In genomic region chr1:89454196-89455123, GRCm38 (mm10) we compare ENCODE assay signal across 9 mouse cellular contexts. TPM values are rescaled to one million over a fixed set of nuclear protein-coding genes. Genes with fewer than 3 reads are reported as not detected.
A peak's percentile ranks its signal among the peaks of the same experiment; 100 is the strongest.
DNase-seq lines count a peak whose midpoint lies in the region; ATAC-seq and TF ChIP-seq lines count a peak whose summit lies in the region.
"Had no signal": no experiment of that assay in that cellular context is flagged by ENCODE, and none has a peak within 500 bp of the region (broad histone marks: within the 10 kb centered on the region; RNA-seq: fewer than 3 reads in every experiment).

Gene Agap1, plus strand, starts transcription at chr1:89454806.

- H3K36me3 ChIP-seq in forebrain, embryonic 13.5 days (ENCODE audit: poor library complexity, severe bottlenecking): 0 out of 2 replicates have a peak, but pooled peaks cover 3% of the 10 kb centered on the region
- H3K36me3 ChIP-seq in heart, postnatal 0 days (replicated peaks; ENCODE audit: control insufficient read depth, insufficient read depth, low read length): no peaks in the 10 kb centered on the region
- H3K36me3 ChIP-seq in liver, embryonic 15.5 days (replicated peaks): no peaks in the 10 kb centered on the region
- no peaks in the 10 kb centered on the region for H3K36me3 ChIP-seq in neural tube, embryonic 13.5 days

- DNase-seq in 416B (ENCODE audit: low read depth): peak; percentile 82
- peak; percentile 91 for DNase-seq in heart, postnatal 0 days (ENCODE audit: low spot score)
- peak; percentile 95 to 98 for DNase-seq in kidney, postnatal 4 days
- peak; percentile 81 for DNase-seq in telencephalon, adult 2 months (ENCODE audit: low read depth, low spot score)

- H3K4me1 ChIP-seq in forebrain, embryonic 13.5 days: peaks cover 26% of the 10 kb centered on the region
- peaks cover 22% of the 10 kb centered on the region for H3K4me1 ChIP-seq in heart, postnatal 0 days (ENCODE audit: control insufficient read depth, insufficient read depth)
- peaks cover 19% of the 10 kb centered on the region for H3K4me1 ChIP-seq in liver, embryonic 15.5 days (replicated peaks)
- peaks cover 28% of the 10 kb centered on the region for H3K4me1 ChIP-seq in neural tube, embryonic 13.5 days (replicated peaks)

- no peaks in the 10 kb centered on the region for H3K27me3 ChIP-seq in forebrain, embryonic 13.5 days
- H3K27me3 ChIP-seq in heart, postnatal 0 days (ENCODE audit: control insufficient read depth, insufficient read depth, low read length): no peaks in the 10 kb centered on the region
- H3K27me3 ChIP-seq in liver, embryonic 15.5 days: peaks cover 52% of the 10 kb centered on the region
- H3K27me3 ChIP-seq in neural tube, embryonic 13.5 days: no peaks in the 10 kb centered on the region
- H3K27me3 ChIP-seq: CH12.LX had no signal

- peak within 1 kb of the TSS; percentile 88 for H3K9ac ChIP-seq in forebrain, embryonic 13.5 days
- peak within 1 kb of the TSS; percentile 89 for H3K9ac ChIP-seq in heart, postnatal 0 days (replicated peaks; ENCODE audit: low read depth, low read length)
- peak within 1 kb of the TSS; percentile 51 for H3K9ac ChIP-seq in liver, embryonic 15.5 days
- peak within 1 kb of the TSS; percentile 94 for H3K9ac ChIP-seq in neural tube, embryonic 13.5 days

- H3K4me2 ChIP-seq in forebrain, embryonic 13.5 days: peak within 1 kb of the TSS; percentile 85
- H3K4me2 ChIP-seq in heart, postnatal 0 days (ENCODE audit: low read depth, low read length): peak within 1 kb of the TSS; percentile 99
- peak within 1 kb of the TSS; percentile 78 for H3K4me2 ChIP-seq in liver, embryonic 15.5 days
- peak within 1 kb of the TSS; percentile 90 for H3K4me2 ChIP-seq in neural tube, embryonic 13.5 days

- H3K27ac ChIP-seq in forebrain, embryonic 13.5 days: peak within 1 kb of the TSS; percentile 80
- peak within 1 kb of the TSS; percentile 92 for H3K27ac ChIP-seq in heart, postnatal 0 days (ENCODE audit: low read depth)
- H3K27ac ChIP-seq in liver, embryonic 15.5 days (replicated peaks): no peak within 1 kb of the TSS
- peak within 1 kb of the TSS; percentile 92 for H3K27ac ChIP-seq in neural tube, embryonic 13.5 days (replicated peaks)

- TF ChIP-seq CTCF in heart, postnatal 0 days (IDR thresholded peaks at IDR 0.05; ENCODE audit: low read depth): no peak

- TF ChIP-seq EP300 in heart, postnatal 0 days (IDR thresholded peaks at IDR 0.05; ENCODE audit: low read depth): no peak

- under 1% methylated on average over 88 of the region's 118 CpGs for WGBS in forebrain, embryonic 13.5 days
- WGBS in heart, postnatal 0 days: under 1% methylated on average over 79 of the region's 118 CpGs
- under 1% methylated on average over 113 of the region's 118 CpGs for WGBS in liver, embryonic 15.5 days (ENCODE audit: insufficient replicate concordance)
- under 1% methylated on average over 93 of the region's 118 CpGs for WGBS in neural tube, embryonic 13.5 days

- peak; percentile 74 for ATAC-seq in cerebellum, adult (ENCODE audit: insufficient number of reproducible peaks, low FRiP score, low TSS enrichment)
- peak; percentile 96 for ATAC-seq in forebrain, embryonic 13.5 days
- ATAC-seq in heart, postnatal 0 days (ENCODE audit: insufficient read depth, low read depth): peak; percentile 96
- ATAC-seq in liver, embryonic 15.5 days (ENCODE audit: insufficient read depth): peak; percentile 86
- ATAC-seq in neural tube, embryonic 13.5 days (ENCODE audit: low read depth): peak; percentile 91

- peaks cover 11% of the 10 kb centered on the region for H3K9me3 ChIP-seq in forebrain, embryonic 13.5 days (replicated peaks)
- peaks cover 7% of the 10 kb centered on the region; the same call in 1 of the 2 replicates for H3K9me3 ChIP-seq in heart, postnatal 0 days (replicated peaks; ENCODE audit: control insufficient read depth, low read length)
- H3K9me3 ChIP-seq in liver, embryonic 15.5 days (replicated peaks): no peaks in the 10 kb centered on the region
- peaks cover 6% of the 10 kb centered on the region for H3K9me3 ChIP-seq in neural tube, embryonic 13.5 days

- peak within 1 kb of the TSS; percentile 85 for H3K4me3 ChIP-seq in forebrain, embryonic 13.5 days
- peak within 1 kb of the TSS; percentile 94 for H3K4me3 ChIP-seq in heart, postnatal 0 days (ENCODE audit: low read depth, low read length)
- H3K4me3 ChIP-seq in liver, embryonic 15.5 days (replicated peaks): peak within 1 kb of the TSS; percentile 64
- peak within 1 kb of the TSS; percentile 87 for H3K4me3 ChIP-seq in neural tube, embryonic 13.5 days

RNA-seq across cellular contexts. Expression of gene Agap1, which starts in this region (rescaled TPM):
- 22.7 and 25.4 TPM in 2 replicates for polyA plus RNA-seq in forebrain, embryonic 13.5 days (2015; fragmentation: Nextera tagmentation; extraction: Ambion mirVana)
- 21.0 and 38.2 TPM in 2 replicates for total RNA-seq in heart, postnatal 0 days (2014; rRNA removed; ENCODE audit: low replicate concordance)
- 6.1 TPM in 2 replicates for polyA plus RNA-seq in heart, postnatal 0 days (2015; fragmentation: Nextera tagmentation; extraction: Ambion mirVana)
- 1.3 and 1.9 TPM in 2 replicates for polyA plus RNA-seq in liver, embryonic 15.5 days (2015; fragmentation: Nextera tagmentation; extraction: Ambion mirVana)
- polyA plus RNA-seq in neural tube, embryonic 13.5 days (2015; fragmentation: Nextera tagmentation; extraction: Ambion mirVana): 48.1 and 52.9 TPM in 2 replicates
- total RNA-seq: CH12.LX had no signal
